Mouse (Mus musculus) adrenal gland, postnatal 14 days (tissue): Measurements from ENCODE around the gene Slc5a4a. TPM values are rescaled to one million over a fixed set of nuclear protein-coding genes. Genes with fewer than 3 reads are reported as not detected.

Experiments
- DNase-seq: peaks from one replicate; pipeline ENCODE4 v3.0.0; 2021; ENCODE audit warnings: mixed read lengths
- long read RNA-seq, 2 experiments: library from polyadenylated mRNA; stranded (forward); transcript quantifications; one replicate each; pipeline ENCODE4 v2.0.0; 2021
- total RNA-seq: library from RNA; stranded (reverse); gene quantifications from 2 replicates; pipeline ENCODE4 v1.2.3, GENCODE M21; 2021

Slc5a4a gene
- total RNA-seq: not detected in 2 replicates
- long read RNA-seq, experiment 1, partial matches to known transcripts: 0 of 1 reads
- long read RNA-seq, experiment 1, other reads (novel, unspliced or antisense): 1 of 1 reads
- long read RNA-seq, experiment 2: 0 reads

DNA sequence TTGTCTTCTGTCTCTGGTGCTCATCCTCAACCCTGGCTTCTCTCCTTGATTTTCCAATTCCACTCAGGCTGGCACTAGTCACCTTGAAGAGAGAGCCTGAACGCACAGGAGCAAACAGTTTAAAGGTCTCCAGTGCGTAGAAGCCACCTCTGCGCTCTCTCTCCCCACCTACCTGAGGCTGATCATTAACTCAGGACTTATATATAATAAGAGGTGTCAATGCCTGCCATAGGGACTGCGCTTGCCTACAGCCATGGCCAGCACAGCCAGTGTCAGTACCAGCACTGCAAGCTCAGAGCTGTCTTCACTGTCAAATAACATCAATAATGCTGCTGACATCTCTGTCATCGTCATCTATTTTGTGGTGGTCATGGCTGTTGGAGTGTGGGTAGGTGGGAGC lies at the start of gene Slc5a4a:
Gene Slc5a4a, plus strand, starts transcription at position 174 of the 400 bp plus-strand sequence.
- no peak for DNase-seq

- DNase-seq: no peak
These were observed 36.4 kb upstream of the Slc5a4a start, which contains the start of gene Slc5a4b for GRCm38 (mm10) chr10:76110861-76111260. TSS of gene Slc5a4b (minus strand) at chr10:76110961.

DNA sequence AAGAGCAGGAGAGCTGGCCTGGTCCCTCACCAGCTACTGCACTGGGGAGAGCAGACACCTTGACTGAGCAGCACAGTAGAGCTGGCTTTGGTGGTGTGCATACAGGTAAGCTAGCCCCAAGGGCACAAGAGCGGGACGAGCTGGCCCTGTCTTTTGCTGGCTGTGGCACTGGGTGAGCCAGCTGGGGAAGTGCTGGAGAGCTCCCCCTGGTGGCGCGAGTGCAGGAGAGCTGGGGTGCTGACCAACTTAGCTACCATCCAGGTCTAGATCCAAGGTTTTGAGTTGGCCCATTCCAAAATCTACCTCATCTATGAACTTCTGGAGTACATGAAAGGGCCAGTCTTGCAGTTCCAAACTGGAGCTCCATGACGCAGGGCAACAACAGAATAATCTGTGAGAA lies 29.3 kb upstream of the Slc5a4a start:
- DNase-seq: peak; percentile 85

GRCm38 (mm10) chr10:76118741-76119140 lies 28.5 kb upstream of the Slc5a4a start:
- peak; percentile 39 for DNase-seq

GRCm38 (mm10) chr10:76120124-76120711 lies 27.0 kb upstream of the Slc5a4a start:
- no peak for DNase-seq

- no peak for DNase-seq
These were observed 25.8 kb upstream of the Slc5a4a start for GRCm38 (mm10) chr10:76121495-76121894.

- DNase-seq: no peak
These were observed 14.7 kb upstream of the Slc5a4a start for GRCm38 (mm10) chr10:76132506-76132905.

DNA sequence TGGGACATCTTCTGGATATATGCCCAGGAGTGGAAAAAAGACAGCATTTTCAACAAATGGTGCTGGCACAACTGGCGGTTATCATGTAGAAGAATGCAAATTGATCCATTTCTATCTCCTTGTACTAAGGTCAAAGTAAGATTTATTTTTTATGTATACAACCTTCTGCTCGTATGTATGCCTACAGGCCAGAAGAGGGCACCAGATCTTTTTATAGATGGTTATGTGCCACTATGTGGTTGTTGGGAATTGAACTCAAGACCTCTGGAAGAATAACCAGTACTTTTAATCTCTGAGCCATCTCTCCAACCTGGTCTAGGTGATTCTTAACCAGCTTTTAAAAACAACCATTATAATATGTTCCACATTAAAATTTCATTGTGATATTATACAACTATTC lies 10.9 kb upstream of the Slc5a4a start:
- no peak for DNase-seq

DNA sequence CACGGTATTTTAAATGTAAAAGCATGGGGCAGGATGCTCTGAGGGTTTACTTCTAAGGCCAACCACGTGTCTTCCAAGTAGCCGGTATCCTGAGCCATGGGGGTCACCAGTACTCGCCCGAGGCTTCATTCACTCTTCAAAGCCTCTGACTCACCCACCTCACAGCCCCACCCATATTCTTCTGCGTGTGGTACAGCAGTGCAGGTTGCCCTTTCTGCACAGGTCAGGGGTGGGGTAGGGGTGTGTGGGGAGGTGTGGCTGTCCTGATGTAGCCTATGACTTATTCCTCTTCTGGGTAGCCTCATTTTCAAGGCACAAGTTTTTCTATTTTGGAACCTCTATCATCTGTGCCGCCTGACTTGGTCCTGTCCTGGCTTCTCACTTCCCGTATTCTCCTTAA lies 405 bp upstream of the Slc5a4a start:
- DNase-seq: no peak

DNA sequence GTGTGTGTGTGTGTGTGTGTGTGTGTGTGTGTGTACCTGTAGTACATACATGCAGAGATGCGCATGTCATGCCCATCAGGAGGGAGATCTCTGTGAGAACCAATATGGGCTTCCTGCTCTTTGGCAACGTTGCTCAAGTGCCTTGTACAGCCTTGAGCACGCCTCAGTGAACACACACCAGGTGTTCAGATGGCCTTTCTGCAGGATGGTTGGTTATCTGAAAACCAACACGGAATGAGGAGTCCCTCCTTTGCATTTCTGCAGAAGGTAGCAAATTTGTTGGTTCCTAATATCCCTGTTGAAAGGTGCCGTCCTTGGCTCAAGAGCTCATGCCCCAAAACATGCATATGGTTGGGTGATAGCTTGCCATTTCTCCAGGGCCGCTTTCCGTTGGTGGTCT lies 8.7 kb downstream of the Slc5a4a start:
- DNase-seq: no peak

GRCm38 (mm10) chr10:76157528-76157927 lies 10.3 kb downstream of the Slc5a4a start:
- no peak for DNase-seq

DNA sequence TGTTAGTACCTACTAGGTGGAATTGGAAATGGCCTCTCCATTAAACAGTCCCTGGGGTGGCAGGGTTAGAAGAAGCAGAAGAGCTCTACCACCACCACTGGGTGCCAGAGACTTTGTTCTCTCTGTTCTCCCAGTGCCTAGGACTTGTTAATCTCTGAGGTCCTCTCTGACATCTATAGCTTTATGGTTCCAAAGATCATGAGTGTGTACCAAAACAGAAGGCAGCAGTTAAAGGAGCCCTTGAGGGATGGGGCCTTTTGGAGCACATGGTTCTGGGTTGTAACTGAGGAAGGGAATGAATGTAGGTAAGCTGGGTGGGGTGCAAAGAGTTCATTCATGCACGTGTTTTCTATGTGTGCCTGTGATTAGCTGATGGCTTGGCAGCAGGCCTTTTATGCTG lies 10.8 kb downstream of the Slc5a4a start:
- no peak for DNase-seq

- DNase-seq: no peak
These were observed 27.6 kb downstream of the Slc5a4a start for GRCm38 (mm10) chr10:76174899-76175298.

- no peak for DNase-seq
These were observed 38.0 kb downstream of the Slc5a4a start for GRCm38 (mm10) chr10:76185216-76185615.

GRCm38 (mm10) chr10:76188010-76188409 lies 40.8 kb downstream of the Slc5a4a start:
- no peak for DNase-seq

DNA sequence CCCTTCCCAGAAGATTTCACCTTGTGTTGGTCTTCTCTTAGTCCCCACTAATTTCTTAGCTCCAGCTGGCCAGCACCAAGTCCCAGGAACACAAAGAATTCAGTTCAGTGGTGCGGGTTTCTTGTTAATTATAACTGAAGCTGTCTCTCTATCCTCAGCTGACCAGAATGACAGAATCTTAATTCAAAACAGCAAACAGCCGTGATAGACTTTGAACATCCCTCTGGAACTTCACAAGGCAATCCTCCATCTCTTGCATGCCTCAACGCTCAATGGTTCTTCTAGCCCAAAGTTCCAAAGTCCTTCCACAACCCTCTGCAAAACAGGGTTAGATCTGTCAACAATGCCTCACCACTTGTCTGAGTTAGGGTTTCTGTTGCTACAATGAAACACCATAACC lies 54.2 kb downstream of the Slc5a4a start:
- no peak for DNase-seq

DNA sequence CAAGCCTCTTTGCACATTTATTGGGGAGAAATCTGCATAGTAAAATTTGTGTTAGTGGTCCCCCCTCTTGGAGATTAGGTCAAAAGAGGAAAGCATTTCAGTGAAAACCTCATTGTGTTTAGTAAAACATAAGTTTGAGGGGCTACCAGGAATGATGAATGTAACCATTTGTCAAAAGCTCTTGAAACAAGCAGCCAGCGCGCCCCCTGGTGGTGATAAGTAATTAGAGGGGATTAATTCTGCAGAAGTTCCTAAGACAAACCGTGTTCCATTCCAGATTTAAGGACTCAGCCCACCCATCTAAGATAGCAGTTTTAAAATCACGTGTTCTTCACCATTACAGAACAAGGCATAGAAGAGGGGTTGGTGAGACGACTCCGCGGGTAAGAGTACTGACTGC lies 54.7 kb downstream of the Slc5a4a start:
- DNase-seq: peak; percentile 83

GRCm38 (mm10) chr10:76203798-76204283 lies 56.6 kb downstream of the Slc5a4a start:
- DNase-seq: peak; percentile 31

GRCm38 (mm10) chr10:76207262-76207796 lies 60.1 kb downstream of the Slc5a4a start:
- DNase-seq: no peak

GRCm38 (mm10) chr10:76209241-76209640 lies 62.0 kb downstream of the Slc5a4a start:
- DNase-seq: no peak

DNA sequence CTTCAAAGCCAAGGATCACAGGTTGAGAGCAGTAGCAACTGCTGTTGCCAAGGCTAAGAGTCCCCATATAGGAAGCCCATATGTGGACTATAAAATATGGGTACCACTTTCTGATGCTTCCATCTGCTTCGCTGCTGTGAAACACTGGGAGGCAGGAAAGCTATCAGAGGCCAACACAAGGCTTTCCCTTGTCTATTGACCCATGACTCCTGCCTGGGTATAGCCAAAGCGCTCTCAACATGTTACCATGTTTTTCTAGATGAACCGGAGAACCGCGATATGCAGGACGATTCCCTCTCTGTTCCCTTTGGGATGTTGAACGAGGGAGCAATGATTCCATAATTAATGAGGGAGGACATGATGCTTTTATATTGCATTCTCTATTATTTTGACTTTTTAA lies 63.6 kb downstream of the Slc5a4a start:
- DNase-seq: no peak

DNA sequence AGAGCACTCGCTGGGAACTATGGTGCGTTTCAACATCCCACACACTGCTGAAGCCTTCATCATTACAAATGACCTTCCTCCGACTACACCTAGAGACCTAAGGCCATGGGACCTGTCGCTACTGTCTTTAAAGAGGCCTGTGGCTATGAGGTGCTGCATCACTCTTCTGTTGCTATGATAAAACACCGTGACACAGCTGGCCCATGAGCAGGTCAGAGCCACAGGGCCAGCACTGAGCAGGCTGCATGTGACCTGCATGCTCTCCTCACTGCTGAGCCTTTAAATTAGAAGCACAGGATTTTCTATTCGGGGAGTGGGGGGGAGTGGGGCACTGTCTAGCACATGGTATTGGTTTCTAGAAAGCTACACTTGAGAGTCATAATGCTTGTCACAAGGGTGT lies 64.9 kb downstream of the Slc5a4a start:
- no peak for DNase-seq

- DNase-seq: no peak
These were observed 66.9 kb downstream of the Slc5a4a start for GRCm38 (mm10) chr10:76214161-76214560.

GRCm38 (mm10) chr10:76217056-76217455 lies 69.8 kb downstream of the Slc5a4a start:
- DNase-seq: no peak
